Mouse (Mus musculus) E14TG2a.4 (cell line): Measurements from ENCODE around the gene Nacc2.

ENCODE experiments used
- H3K27me3 ChIP-seq: 2 replicates; pipeline ENCODE4 v1.6.1; 2014; ENCODE audit warnings: low read length, control low read depth; ENCODE audit not compliant: insufficient read depth
- H3K36me3 ChIP-seq: 2 replicates; pipeline ENCODE4 v1.6.1; 2014; ENCODE audit warnings: low read length, control low read depth; ENCODE audit not compliant: insufficient read depth
- H3K4me1 ChIP-seq: replicated peaks from 2 replicates; pipeline ENCODE4 v1.6.1; 2014; ENCODE audit warnings: low read depth, low read length, control low read depth
- H3K4me3 ChIP-seq: replicated peaks from 2 replicates; pipeline ENCODE4 v1.5.1; 2014; ENCODE audit warnings: mild to moderate bottlenecking, low read length
- H3K9me3 ChIP-seq: 2 replicates; pipeline ENCODE4 v1.6.1; 2014; ENCODE audit warnings: low read length, control low read depth
- CTCF ChIP-seq: conservative IDR thresholded peaks from 2 replicates; pipeline ENCODE4 v1.5.1; 2014; ENCODE audit warnings: low read length
- NANOG ChIP-seq: IDR thresholded peaks from 2 replicates; pipeline ENCODE4 v1.6.1; 2014; ENCODE audit warnings: borderline replicate concordance, low read length, mixed read lengths
- POU5F1 ChIP-seq: IDR thresholded peaks from 2 replicates; pipeline ENCODE4 v1.6.1; 2014; ENCODE audit warnings: low read length, borderline replicate concordance

The Nacc2 gene

GRCm38 (mm10) chr2:26062241-26062640 lies 60.8 kb downstream of the Nacc2 start:
- Histone ChIP-seq H3K4me3 (no peak overlapping the region), H3K27me3 (peaks cover 29% of the 10 kb centered on the region), H3K4me1 (peaks cover 69% of the 10 kb centered on the region), H3K36me3 (no peaks in the 10 kb centered on the region), H3K9me3 (no peaks in the 10 kb centered on the region)
- TF ChIP-seq CTCF (no peak), POU5F1 (no peak), NANOG (no peak)

- Histone ChIP-seq H3K36me3 (no peaks in the 10 kb centered on the region), H3K4me1 (peaks cover 69% of the 10 kb centered on the region), H3K27me3 (peaks cover 29% of the 10 kb centered on the region), H3K9me3 (no peaks in the 10 kb centered on the region), H3K4me3 (no peak overlapping the region)
- TF ChIP-seq CTCF = no peak
- no peak for TF ChIP-seq POU5F1
- TF ChIP-seq NANOG = no peak
Measured at GRCm38 (mm10) chr2:26061018-26061666, 61.9 kb downstream of the Nacc2 start.

DNA sequence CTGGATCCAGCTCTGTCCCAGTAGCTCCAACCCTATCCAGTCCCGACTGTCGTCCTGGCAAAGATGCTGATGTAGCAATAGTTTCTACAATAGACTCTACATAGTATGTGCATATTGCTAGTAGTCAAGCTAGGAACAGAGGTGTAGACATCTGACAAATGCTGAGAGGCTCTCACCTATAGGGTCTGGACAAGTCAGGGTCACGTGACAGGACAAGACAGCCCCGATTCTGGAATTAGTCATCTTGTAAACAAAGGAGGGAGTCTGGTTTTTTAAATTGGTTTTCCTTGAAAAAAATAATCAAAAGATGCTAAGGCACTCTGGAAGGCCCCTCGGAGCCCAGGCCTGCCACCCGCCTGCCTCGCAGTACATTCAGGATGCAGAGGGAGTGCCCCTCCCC lies 66.0 kb downstream of the Nacc2 start:
- H3K36me3 ChIP-seq = no peaks in the 10 kb centered on the region
- H3K9me3 ChIP-seq = no peaks in the 10 kb centered on the region
- TF ChIP-seq POU5F1 (no peak), NANOG (no peak), CTCF (no peak)
- peaks cover 87% of the 10 kb centered on the region for H3K4me1 ChIP-seq
- H3K4me3 ChIP-seq = no peak overlapping the region
- peaks cover 19% of the 10 kb centered on the region for H3K27me3 ChIP-seq

GRCm38 (mm10) chr2:26056226-26056625 lies 66.8 kb downstream of the Nacc2 start:
- Histone ChIP-seq H3K36me3 (no peaks in the 10 kb centered on the region), H3K9me3 (no peaks in the 10 kb centered on the region), H3K4me3 (no peak overlapping the region), H3K27me3 (peaks cover 14% of the 10 kb centered on the region), H3K4me1 (peaks cover 80% of the 10 kb centered on the region)
- no peak for TF ChIP-seq NANOG
- no peak for TF ChIP-seq CTCF
- no peak for TF ChIP-seq POU5F1

DNA sequence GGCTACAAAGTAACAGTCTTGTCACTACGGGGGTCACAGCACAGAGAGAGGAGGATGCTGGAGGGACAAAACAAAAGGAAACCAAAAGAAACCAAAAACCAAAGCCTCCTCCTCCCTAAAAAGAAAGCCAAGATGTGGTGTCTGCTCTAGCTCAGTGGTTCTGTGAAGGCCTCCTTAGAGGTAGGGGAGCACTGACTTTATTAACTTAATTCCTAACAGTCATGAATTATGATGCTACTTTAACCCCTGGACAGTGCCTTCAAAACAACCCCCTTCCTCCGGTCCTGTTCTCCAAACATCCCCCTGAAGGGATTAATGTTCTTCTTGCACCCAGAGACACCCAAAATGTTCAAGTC lies 67.3 kb downstream of the Nacc2 start:
- TF ChIP-seq NANOG (no peak), POU5F1 (no peak), CTCF (no peak)
- H3K36me3 ChIP-seq = no peaks in the 10 kb centered on the region

DNA sequence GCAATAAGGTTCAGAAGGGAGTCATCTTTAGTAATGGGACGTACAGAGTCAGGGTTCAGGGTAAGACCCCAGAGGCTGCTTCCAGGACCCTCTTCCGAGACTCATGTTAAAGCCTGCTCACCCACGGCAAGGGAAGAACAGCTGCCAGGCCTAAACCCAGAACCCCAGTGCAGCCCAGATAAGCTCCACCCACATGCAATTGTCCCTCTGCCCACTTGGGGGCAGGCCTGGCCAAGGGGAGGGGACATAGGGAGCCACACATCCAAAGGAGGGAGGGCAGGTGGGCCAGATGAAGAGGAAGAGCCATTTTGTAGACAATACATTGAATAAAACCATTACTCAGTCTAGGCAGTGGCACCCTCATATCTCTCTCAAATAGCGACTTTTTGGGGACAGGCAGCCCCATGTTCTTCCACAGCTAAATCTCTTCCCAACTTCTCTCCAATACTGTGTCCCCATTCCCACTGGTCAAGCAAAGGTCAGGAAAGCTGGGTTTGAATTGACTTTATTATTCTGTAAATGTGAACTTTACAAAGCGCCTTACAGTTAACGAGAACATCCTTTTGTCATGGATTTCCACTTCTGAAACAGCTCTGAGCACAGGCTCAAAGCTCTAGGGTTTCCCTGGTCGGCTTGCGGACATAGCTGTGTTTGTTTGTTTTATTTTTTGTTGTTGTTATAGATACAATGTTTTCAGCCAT lies 67.8 kb downstream of the Nacc2 start:
- H3K9me3 ChIP-seq = no peaks in the 10 kb centered on the region
- H3K4me3 ChIP-seq = peak overlapping the region; percentile 32; the same call in 1 of the 2 replicates
- TF ChIP-seq CTCF (peak; percentile 87), NANOG (peak; percentile 80), POU5F1 (peak; percentile 92)
- H3K27me3 ChIP-seq = peaks cover 5% of the 10 kb centered on the region
- H3K4me1 ChIP-seq = peaks cover 70% of the 10 kb centered on the region
- no peaks in the 10 kb centered on the region for H3K36me3 ChIP-seq

More for the DNA sequence above, 67.3 kb downstream of the Nacc2 start:
- Histone ChIP-seq H3K4me3 (no peak overlapping the region; the same call in 1 of the 2 replicates), H3K9me3 (no peaks in the 10 kb centered on the region), H3K4me1 (peaks cover 75% of the 10 kb centered on the region), H3K27me3 (peaks cover 10% of the 10 kb centered on the region)

GRCm38 (mm10) chr2:26052806-26053205 lies 70.2 kb downstream of the Nacc2 start:
- Histone ChIP-seq H3K4me3 (peak overlapping the region; percentile 37; the same call in 1 of the 2 replicates), H3K36me3 (no peaks in the 10 kb centered on the region), H3K9me3 (no peaks in the 10 kb centered on the region), H3K4me1 (peaks cover 55% of the 10 kb centered on the region), H3K27me3 (peaks cover 9% of the 10 kb centered on the region)
- TF ChIP-seq NANOG (no peak), CTCF (no peak), POU5F1 (no peak)

DNA sequence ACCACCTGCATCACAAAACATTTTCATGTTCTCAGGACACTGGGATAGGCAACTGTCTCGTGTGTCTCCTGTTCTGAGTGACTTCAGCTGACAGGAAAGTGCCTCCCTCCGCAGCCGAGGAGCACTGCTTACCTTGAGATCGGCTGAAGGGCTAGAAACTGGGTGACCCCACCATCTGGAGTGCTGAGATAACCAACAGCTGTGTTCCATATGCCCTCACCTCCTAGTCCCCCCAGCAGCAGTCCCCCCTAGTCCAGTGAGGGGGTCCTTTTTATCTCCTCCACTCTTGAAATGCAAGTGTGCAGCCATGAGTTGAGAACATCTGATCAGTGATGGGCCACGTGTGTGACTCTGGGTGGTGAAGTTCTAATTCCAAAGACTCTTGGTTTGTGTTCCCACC lies 74.2 kb downstream of the Nacc2 start:
- no peak for TF ChIP-seq CTCF
- no peak for TF ChIP-seq POU5F1
- no peak for TF ChIP-seq NANOG
- Histone ChIP-seq H3K27me3 (peaks cover 16% of the 10 kb centered on the region), H3K36me3 (no peaks in the 10 kb centered on the region), H3K9me3 (no peaks in the 10 kb centered on the region), H3K4me1 (peaks cover 17% of the 10 kb centered on the region), H3K4me3 (no peak overlapping the region)

- no peak for TF ChIP-seq POU5F1
- no peak overlapping the region for H3K4me3 ChIP-seq
- peaks cover 17% of the 10 kb centered on the region for H3K27me3 ChIP-seq
- no peaks in the 10 kb centered on the region for H3K36me3 ChIP-seq
- no peaks in the 10 kb centered on the region for H3K9me3 ChIP-seq
- H3K4me1 ChIP-seq = peaks cover 22% of the 10 kb centered on the region
Measured at GRCm38 (mm10) chr2:26044216-26044615, 78.8 kb downstream of the Nacc2 start.
